Mouse (Mus musculus) lung, adult 2 months (tissue): ENCODE results near the gene Kcnn1.

ENCODE experiments used
- CTCF ChIP-seq: fragments of 200-500 bp; IDR thresholded peaks from 2 replicates; pipeline ENCODE4 v1.5.1; 2011; ENCODE audit warnings: mild to moderate bottlenecking, low read length, control low read depth; ENCODE audit not compliant: insufficient read depth
- POLR2A ChIP-seq: fragments of 200-500 bp; IDR thresholded peaks from 2 replicates; pipeline ENCODE4 v1.6.1; 2011; ENCODE audit warnings: low read depth, mild to moderate bottlenecking, control low read depth, low read length, borderline replicate concordance; ENCODE audit errors: extremely low read depth

DNA sequence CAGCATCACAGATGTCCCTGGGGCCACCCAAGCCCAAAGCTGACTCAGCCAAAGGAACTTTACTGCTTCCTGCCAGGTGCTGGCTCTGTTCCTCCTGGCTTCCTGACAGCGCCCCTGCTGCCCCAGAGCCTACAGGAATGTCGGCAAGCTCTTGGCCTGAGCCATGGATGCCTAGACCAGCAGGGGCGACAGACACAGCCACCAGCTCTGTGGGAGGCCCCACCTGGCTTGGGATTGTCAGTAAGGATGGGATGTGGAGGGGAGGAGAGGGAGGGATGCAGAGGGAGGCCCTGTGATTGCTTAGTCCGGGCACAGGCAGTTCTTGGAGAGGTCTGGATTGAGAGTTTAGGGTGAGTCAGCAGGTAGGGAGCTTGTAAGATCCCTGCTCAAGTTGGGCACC, 17.1 kb upstream of the Kcnn1 start:
- TF ChIP-seq CTCF = no peak
- no peak for TF ChIP-seq POLR2A
